Mouse (Mus musculus) myocyte (in vitro differentiated cells): Measurements from ENCODE around the gene Cyp2s1. TPM values are rescaled to one million over a fixed set of nuclear protein-coding genes. Genes with fewer than 3 reads are reported as not detected.

ENCODE experiments used
- H3K27me3 ChIP-seq: one replicate; pipeline ENCODE4 v1.6.1; 2011; ENCODE audit not compliant: control insufficient read depth, insufficient read depth, insufficient read length
- H3K36me3 ChIP-seq: one replicate; pipeline ENCODE4 v1.6.1; 2011; ENCODE audit not compliant: control insufficient read depth, insufficient read depth
- H3K4me2 ChIP-seq: one replicate; pipeline ENCODE4 v1.6.1; 2011; ENCODE audit warnings: low read depth, control low read depth
- H3K4me3 ChIP-seq: one replicate; pipeline ENCODE4 v1.5.1; 2011; ENCODE audit warnings: mild to moderate bottlenecking, control low read depth, moderate library complexity
- H3K79me2 ChIP-seq: one replicate; pipeline ENCODE4 v1.6.1; 2011; ENCODE audit not compliant: control insufficient read depth, insufficient read depth
- H3ac ChIP-seq: one replicate; pipeline ENCODE4 v1.6.1; 2011; ENCODE audit not compliant: control insufficient read depth, insufficient read length
- POLR2AphosphoS2 ChIP-seq: IDR thresholded peaks from one replicate; pipeline ENCODE4 v1.6.1; 2011; ENCODE audit warnings: low read depth, control low read depth; ENCODE audit not compliant: insufficient read length
- TCF12 ChIP-seq: IDR thresholded peaks from one replicate; pipeline ENCODE4 v1.6.1; 2011; ENCODE audit warnings: mild to moderate bottlenecking, control low read depth; ENCODE audit not compliant: poor library complexity, insufficient read depth, severe bottlenecking
- polyA plus RNA-seq: library from polyadenylated mRNA; unstranded; fragments of >200 nt; fragmentation: generic; extraction: Trizol; gene quantifications from one replicate; pipeline ENCODE4 v1.2.1, GENCODE M21; 2012; ENCODE audit warnings: missing spikeins

Cyp2s1 gene
- polyA plus RNA-seq, 1 experiment = 0.05 TPM

DNA sequence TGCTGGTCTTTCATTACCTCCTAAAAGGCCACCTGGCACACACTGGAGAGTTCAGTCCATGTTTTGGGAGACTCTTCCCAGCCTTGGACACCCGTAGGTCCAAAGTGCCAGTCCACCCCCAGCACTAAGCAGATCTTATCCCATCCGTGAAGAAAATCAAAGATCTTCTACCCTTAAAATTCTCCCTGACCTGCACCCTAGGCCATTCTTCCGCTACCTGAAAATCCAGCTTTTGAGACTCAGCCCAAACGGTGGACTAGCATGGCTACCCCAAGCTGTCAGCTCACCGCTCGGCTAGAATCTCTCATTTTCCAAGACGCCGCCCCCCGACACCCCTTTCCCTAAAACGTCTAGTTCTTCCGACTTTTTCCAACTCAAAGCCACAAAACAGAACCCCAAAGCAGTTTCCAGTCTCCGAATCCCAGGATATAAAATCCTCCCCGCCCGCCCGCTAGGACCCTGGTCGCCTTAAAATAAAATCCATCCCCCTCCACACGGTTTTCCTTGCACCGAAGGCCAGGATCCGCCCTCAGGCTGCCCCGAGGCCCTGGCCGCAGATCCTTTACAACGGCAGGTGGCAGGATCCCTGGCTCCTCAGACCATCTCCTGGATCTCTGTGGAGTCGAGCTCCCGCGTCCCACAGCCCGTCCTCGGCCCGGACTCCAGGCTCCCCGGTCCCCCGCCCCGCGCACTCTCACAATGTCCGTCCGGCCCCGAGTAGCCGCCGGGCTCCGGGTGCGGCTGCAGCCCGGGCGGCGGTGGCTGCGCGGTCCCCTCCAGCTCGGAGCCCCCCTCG lies 62.9 kb downstream of the Cyp2s1 start:
- Histone ChIP-seq H3K36me3 (peaks cover 29% of the 10 kb centered on the region), H3K79me2 (peaks cover 51% of the 10 kb centered on the region), H3ac (peak overlapping the region; percentile 72), H3K4me2 (peak overlapping the region; percentile 86), H3K27me3 (no peaks in the 10 kb centered on the region), H3K4me3 (peak overlapping the region; percentile 95)
- TF ChIP-seq POLR2AphosphoS2 (no peak), TCF12 (no peak)

DNA sequence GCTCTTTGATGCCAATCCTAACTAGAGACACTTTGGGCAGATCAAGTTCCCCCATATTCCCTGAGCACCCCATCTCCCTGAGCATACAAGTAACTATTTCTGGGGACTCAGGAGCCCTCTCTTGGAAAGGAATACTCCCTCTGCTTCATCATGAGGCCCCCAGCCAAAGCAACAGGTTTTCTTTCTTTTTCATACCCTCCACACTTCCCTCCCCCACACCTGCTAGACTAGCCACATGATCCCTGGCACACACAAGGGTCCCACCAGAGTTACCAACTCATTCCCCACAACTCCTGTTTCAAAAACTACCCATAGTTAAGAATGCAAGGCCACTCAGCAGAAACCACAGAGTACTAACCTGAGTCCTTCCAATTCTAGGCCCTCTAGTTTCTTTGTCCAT lies 63.6 kb downstream of the Cyp2s1 start:
- TF ChIP-seq TCF12 = no peak
- Histone ChIP-seq H3K36me3 (peaks cover 29% of the 10 kb centered on the region), H3K4me2 (peak overlapping the region; percentile 86), H3K4me3 (peak overlapping the region; percentile 95), H3K79me2 (peaks cover 55% of the 10 kb centered on the region), H3K27me3 (no peaks in the 10 kb centered on the region), H3ac (peak overlapping the region; percentile 72)

Other genes starting within 250 kb of the Cyp2s1 start
- gene Erich4, start 201.0 kb downstream of the Cyp2s1 start, polyA plus RNA-seq = not detected
- 13.0 TPM for gene Dmac2, start 197.5 kb downstream of the Cyp2s1 start, polyA plus RNA-seq
- gene B3gnt8, start 190.3 kb downstream of the Cyp2s1 start, polyA plus RNA-seq = 3.1 TPM
- gene Bckdha, start 157.9 kb downstream of the Cyp2s1 start, polyA plus RNA-seq = 54.9 TPM
- 43.5 TPM for gene Exosc5, start 157.7 kb downstream of the Cyp2s1 start, polyA plus RNA-seq
- 0.40 TPM for gene Tmem91, start 141.7 kb downstream of the Cyp2s1 start, polyA plus RNA-seq
- gene B9d2, start 136.1 kb downstream of the Cyp2s1 start, polyA plus RNA-seq = 40.7 TPM
- 78.2 TPM for gene Tgfb1, start 129.9 kb downstream of the Cyp2s1 start, polyA plus RNA-seq
- gene Ccdc97, start 97.8 kb downstream of the Cyp2s1 start, polyA plus RNA-seq = 44.5 TPM
- 76.2 TPM for gene Hnrnpul1, start 62.2 kb downstream of the Cyp2s1 start, polyA plus RNA-seq
- gene Axl, start 28.2 kb downstream of the Cyp2s1 start, polyA plus RNA-seq = 112 TPM
- 0.02 TPM for gene Cyp2b10, start 80.7 kb upstream of the Cyp2s1 start, polyA plus RNA-seq
- gene Cyp2b13, start 244.6 kb upstream of the Cyp2s1 start, polyA plus RNA-seq = 0.49 TPM